Comparison of ENCODE assay signal across 9 mouse cellular contexts in the genomic region with DNA sequence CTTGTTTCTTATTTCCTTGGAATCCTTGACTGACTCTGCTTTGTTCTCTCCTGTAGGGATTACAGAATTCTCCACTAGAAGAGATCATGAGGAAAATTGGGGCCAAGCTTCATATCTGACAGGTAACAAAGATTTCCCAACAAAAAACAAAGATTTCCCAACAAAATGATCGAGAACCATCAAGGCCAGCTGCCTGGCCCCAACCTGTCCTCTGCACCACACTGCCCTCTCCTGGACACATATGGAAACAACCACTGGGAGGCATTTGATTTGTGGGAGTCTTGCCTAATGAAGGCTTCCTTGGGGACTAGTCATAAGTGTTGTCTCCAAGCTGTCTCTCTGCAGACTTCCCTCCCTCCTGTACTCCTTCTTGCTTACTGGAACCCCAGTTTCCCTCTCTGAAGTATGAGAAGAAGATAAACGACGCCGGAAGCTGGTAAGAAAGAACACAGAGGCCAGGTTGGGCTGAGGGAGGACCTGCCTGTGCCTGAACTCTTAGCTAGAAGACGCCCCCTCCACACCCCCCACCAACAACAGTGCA. TPM values are rescaled to one million over a fixed set of nuclear protein-coding genes. Genes with fewer than 3 reads are reported as not detected.
DNase-seq lines count a peak whose midpoint lies in the region; ATAC-seq and TF ChIP-seq lines count a peak whose summit lies in the region.
"Had no signal": no experiment of that assay in that cellular context is flagged by ENCODE, and none has a peak within 500 bp of the region (broad histone marks: within the 10 kb centered on the region; RNA-seq: fewer than 3 reads in every experiment).

No protein-coding gene starts in this region.

- no peaks in the 10 kb centered on the region for H3K36me3 ChIP-seq in heart, adult 2 months (ENCODE audit: control insufficient read depth, insufficient read depth, low read length)
- no peaks in the 10 kb centered on the region for H3K36me3 ChIP-seq in heart, embryonic 11.5 days (ENCODE audit: control insufficient read depth, insufficient read depth, low read length)
- H3K36me3 ChIP-seq in C2C12 (ENCODE audit: control insufficient read depth, insufficient read depth): no peaks in the 10 kb centered on the region
- H3K36me3 ChIP-seq: embryonic facial prominence, embryonic 12.5 days had no signal

- no peaks in the 10 kb centered on the region for H3K9me3 ChIP-seq in heart, embryonic 11.5 days (replicated peaks; ENCODE audit: control insufficient read depth, low read length)
- H3K9me3 ChIP-seq: embryonic facial prominence, embryonic 12.5 days had no signal

- peak; percentile 66 to 74 for DNase-seq in heart, adult 2 months
- peak; percentile 75 to 78 for DNase-seq in adrenal gland, adult 18-20 months (ENCODE audit: low spot score in 2 of 2)
- peak; percentile 39 for DNase-seq in embryo, embryonic 11.5 days (ENCODE audit: low read depth, low spot score)
- peak; percentile 78 for DNase-seq in kidney, postnatal 14 days
- DNase-seq in mesoderm, embryonic 11.5 days (ENCODE audit: low read depth, low spot score): peak; percentile 75
- DNase-seq in thymus, postnatal 0 days (ENCODE audit: low spot score): peak; percentile 62

- no peaks in the 10 kb centered on the region for H3K27me3 ChIP-seq in heart, adult 2 months (ENCODE audit: control insufficient read depth, insufficient read depth, low read length)
- no peaks in the 10 kb centered on the region for H3K27me3 ChIP-seq in heart, embryonic 11.5 days (ENCODE audit: control insufficient read depth, insufficient read depth, low read length)
- H3K27me3 ChIP-seq in C2C12 (ENCODE audit: control insufficient read depth, insufficient read depth, insufficient read length): no peaks in the 10 kb centered on the region
- H3K27me3 ChIP-seq: embryonic facial prominence, embryonic 12.5 days had no signal

- no peak overlapping the region for H3K27ac ChIP-seq in heart, adult 2 months
- H3K27ac ChIP-seq in heart, embryonic 11.5 days (ENCODE audit: low read depth, low read length): no peak overlapping the region
- H3K27ac ChIP-seq: embryonic facial prominence, embryonic 12.5 days had no signal

- no peak overlapping the region for H3K4me3 ChIP-seq in heart, adult 2 months
- H3K4me3 ChIP-seq in heart, embryonic 11.5 days (ENCODE audit: low read depth, low read length): no peak overlapping the region
- H3K4me3 ChIP-seq in C2C12 (ENCODE audit: insufficient read depth, poor library complexity, severe bottlenecking): no peak overlapping the region
- H3K4me3 ChIP-seq: embryonic facial prominence, embryonic 12.5 days had no signal

- ATAC-seq in heart, embryonic 11.5 days (replicated peaks; ENCODE audit: insufficient number of reproducible peaks, low FRiP score, low TSS enrichment): no peak

- TF ChIP-seq CTCF in heart, adult 2 months (IDR thresholded peaks at IDR 0.05): peak; percentile 92
- TF ChIP-seq CTCF in C2C12 (IDR thresholded peaks at IDR 0.05; ENCODE audit: control insufficient read depth, insufficient read depth, insufficient read length): peak; percentile 81

- H3K79me2 ChIP-seq in heart, adult 2 months (replicated peaks; ENCODE audit: control insufficient read depth, insufficient read depth, low read length): no peaks in the 10 kb centered on the region
- no peaks in the 10 kb centered on the region for H3K79me2 ChIP-seq in C2C12 (ENCODE audit: control insufficient read depth, insufficient read depth)

- no peaks in the 10 kb centered on the region for H3K79me3 ChIP-seq in C2C12 (ENCODE audit: low read depth)

- no peak overlapping the region for H3K9ac ChIP-seq in heart, adult 2 months (ENCODE audit: low read depth, low read length)
- H3K9ac ChIP-seq in heart, embryonic 11.5 days (ENCODE audit: low read depth, low read length): no peak overlapping the region
- H3K9ac ChIP-seq: embryonic facial prominence, embryonic 12.5 days had no signal

- H3K4me2 ChIP-seq in heart, embryonic 11.5 days: no peak overlapping the region
- H3K4me2 ChIP-seq: embryonic facial prominence, embryonic 12.5 days had no signal

- WGBS in heart, adult 2 months: 31% methylated on average over 5 of the region's 5 CpGs
- 32% methylated on average over 5 of the region's 5 CpGs for WGBS in heart, embryonic 11.5 days (ENCODE audit: insufficient replicate concordance)

- no peak overlapping the region for H3ac ChIP-seq in C2C12 (ENCODE audit: control insufficient read depth, insufficient read length, low read depth)

- H3K4me1 ChIP-seq in heart, adult 2 months (ENCODE audit: control insufficient read depth, insufficient read depth, low read length): no peaks in the 10 kb centered on the region
- peaks cover 5% of the 10 kb centered on the region; the same call in 1 of the 2 replicates for H3K4me1 ChIP-seq in heart, embryonic 11.5 days (ENCODE audit: control insufficient read depth, insufficient read depth, low read length)

- no peak for TF ChIP-seq POLR2A in heart, adult 2 months (IDR thresholded peaks at IDR 0.05; ENCODE audit: insufficient read depth, low read depth, low read length)

- intact Hi-C loops in heart, adult 2 months (cut with DNase I): loop anchor here (1.0 to 2.0 kb wide), 2 partner anchors 109 to 695 kb away; a partner anchor contains a TSS

- TF ChIP-seq EP300 in heart, adult 2 months (IDR thresholded peaks at IDR 0.05; ENCODE audit: insufficient read depth, low read depth, low read length): no peak

TF ChIP-seq in C2C12, 6 proteins besides CTCF, POLR2A, EP300 and RAD21:
- peak; percentile 36 for TF ChIP-seq CEBPB (IDR thresholded peaks at IDR 0.05; ENCODE audit: low read depth)
- TF ChIP-seq MYOG (IDR thresholded peaks at IDR 0.05; ENCODE audit: control insufficient read depth, extremely low read depth, insufficient read length): no peak
- no peak for TF ChIP-seq FOSL1 (IDR thresholded peaks at IDR 0.05; ENCODE audit: insufficient read depth, low read length, poor library complexity, severe bottlenecking)

RNA-seq across cellular contexts. Expression of a gene that starts 19.8 kb away (rescaled TPM):
- total RNA-seq in heart, adult 2 months (2021): 10 to 100 TPM; 29.9 to 31.4 TPM
- 17.2 and 20.9 TPM in 2 replicates for polyA plus RNA-seq in heart, adult 2 months (2012; rRNA removed)
- 103 and 113 TPM in 2 replicates for polyA plus RNA-seq in heart, embryonic 11.5 days (2014; fragmentation: Nextera tagmentation; extraction: Ambion mirVana)
- polyA plus RNA-seq in C2C12 (2012; fragmentation: generic; extraction: Trizol): 106 TPM
- 10 to 100 TPM; 26.0 to 34.3 TPM for total RNA-seq in adrenal gland, adult 18-20 months (2021)
- polyA plus RNA-seq in thymus, postnatal 0 days (2015; fragmentation: Nextera tagmentation; extraction: Ambion mirVana): 11.4 and 12.7 TPM in 2 replicates
